Mouse (Mus musculus) liver, embryonic 14.5 days (tissue): ENCODE data around the gene Pxmp2. TPM values are rescaled to one million over a fixed set of nuclear protein-coding genes. Genes with fewer than 3 reads are reported as not detected.

Experiments
- ATAC-seq: fragments of 200-750 bp; cut with Nextera tagmentation; 2 replicates; pipeline ENCODE4 v1.8.0; 2017; ENCODE audit warnings: moderate number of reproducible peaks, mild to moderate bottlenecking, moderate library complexity; ENCODE audit not compliant: insufficient read depth
- DNase-seq, 3 experiments: peaks; one replicate each; pipeline ENCODE4 v3.0.0-alpha.2; 2012 to 2013; ENCODE audit warnings: low read depth in 3 of 3, low spot score in 3 of 3
- H3K27ac ChIP-seq: fragments of 300-500 bp; sonication (generic); 2 replicates; pipeline ENCODE4 v1.5.1; 2014; ENCODE audit warnings: moderate library complexity, mild to moderate bottlenecking, control low read depth, inconsistent platforms
- H3K27me3 ChIP-seq: fragments of 300-500 bp; sonication (generic); 2 replicates; pipeline ENCODE4 v1.6.1; 2014; ENCODE audit warnings: mild to moderate bottlenecking, low read length, moderate library complexity; ENCODE audit not compliant: control insufficient read depth, insufficient read depth
- H3K36me3 ChIP-seq: fragments of 300-500 bp; sonication (generic); replicated peaks from 2 replicates; pipeline ENCODE4 v1.6.1; 2014; ENCODE audit warnings: low read depth; ENCODE audit not compliant: control insufficient read depth, insufficient read depth
- H3K4me1 ChIP-seq, 2 experiments: fragments of 200-500 bp in 1 of 2; fragments of 300-500 bp in 1 of 2; sonication (generic) in 1 of 2; replicated peaks; 2 replicates each; pipeline ENCODE4 v1.6.1; 2012 to 2014; ENCODE audit warnings: antibody characterized with exemption in 1 of 2, inconsistent platforms in 1 of 2, low read length in 1 of 2; ENCODE audit not compliant: control insufficient read depth in 2 of 2, insufficient read depth in 2 of 2
- H3K4me2 ChIP-seq: fragments of 300-500 bp; sonication (generic); 2 replicates; pipeline ENCODE4 v1.6.1; 2014; ENCODE audit warnings: low read depth, mild to moderate bottlenecking, control low read depth, moderate library complexity
- H3K4me3 ChIP-seq, 2 experiments: fragments of 200-500 bp in 1 of 2; fragments of 300-500 bp in 1 of 2; sonication (generic) in 1 of 2; 2 replicates each; pipeline ENCODE4 v1.5.1; 2012 to 2014; ENCODE audit warnings: low read depth in 2 of 2, low read length in 2 of 2, mild to moderate bottlenecking in 2 of 2, control low read depth in 1 of 2, inconsistent platforms in 1 of 2, moderate library complexity in 1 of 2; ENCODE audit not compliant: insufficient read depth in 1 of 2
- H3K9ac ChIP-seq: fragments of 300-500 bp; sonication (generic); replicated peaks from 2 replicates; pipeline ENCODE4 v1.6.1; 2014; ENCODE audit warnings: mild to moderate bottlenecking, control low read depth, moderate library complexity
- H3K9me3 ChIP-seq: fragments of 300-500 bp; sonication (generic); 2 replicates; pipeline ENCODE4 v1.6.1; 2016; ENCODE audit warnings: low read length, mixed read lengths; ENCODE audit not compliant: control insufficient read depth
- CTCF ChIP-seq: IDR thresholded peaks from 2 replicates; pipeline ENCODE4 v1.5.1; 2016; ENCODE audit warnings: antibody characterized with exemption, low read depth, control low read depth
- EP300 ChIP-seq: IDR thresholded peaks from 2 replicates; pipeline ENCODE4 v1.6.1; 2016; ENCODE audit warnings: antibody characterized with exemption, low read depth
- WGBS: fragments of 180-500 bp; shearing (Covaris S2); extraction: QIAGEN DNeasy Blood & Tissue Kit; methylation state at CpG from one replicate; pipeline ENCODE4 v1.1.7; 2014; ENCODE audit not compliant: insufficient replicate concordance; 5-methylcytosine and 5-hydroxymethylcytosine counted together
- polyA plus RNA-seq, 2 experiments: library from polyadenylated mRNA; depleted of rRNA in 1 of 2; stranded (reverse) in 1 of 2; unstranded in 1 of 2; fragments of >200 nt; fragmentation: Nextera tagmentation in 1 of 2; extraction: Ambion mirVana in 1 of 2; gene quantifications; 2 replicates each; pipeline versions ENCODE4 v1.2.1 to v1.2.3; 2012 to 2014

Gene Pxmp2
- polyA plus RNA-seq (2012; rRNA removed) (13.6 and 16.0 TPM in 2 replicates), polyA plus RNA-seq (2014; fragmentation: Nextera tagmentation; extraction: Ambion mirVana) (31.7 and 36.7 TPM in 2 replicates)

DNA sequence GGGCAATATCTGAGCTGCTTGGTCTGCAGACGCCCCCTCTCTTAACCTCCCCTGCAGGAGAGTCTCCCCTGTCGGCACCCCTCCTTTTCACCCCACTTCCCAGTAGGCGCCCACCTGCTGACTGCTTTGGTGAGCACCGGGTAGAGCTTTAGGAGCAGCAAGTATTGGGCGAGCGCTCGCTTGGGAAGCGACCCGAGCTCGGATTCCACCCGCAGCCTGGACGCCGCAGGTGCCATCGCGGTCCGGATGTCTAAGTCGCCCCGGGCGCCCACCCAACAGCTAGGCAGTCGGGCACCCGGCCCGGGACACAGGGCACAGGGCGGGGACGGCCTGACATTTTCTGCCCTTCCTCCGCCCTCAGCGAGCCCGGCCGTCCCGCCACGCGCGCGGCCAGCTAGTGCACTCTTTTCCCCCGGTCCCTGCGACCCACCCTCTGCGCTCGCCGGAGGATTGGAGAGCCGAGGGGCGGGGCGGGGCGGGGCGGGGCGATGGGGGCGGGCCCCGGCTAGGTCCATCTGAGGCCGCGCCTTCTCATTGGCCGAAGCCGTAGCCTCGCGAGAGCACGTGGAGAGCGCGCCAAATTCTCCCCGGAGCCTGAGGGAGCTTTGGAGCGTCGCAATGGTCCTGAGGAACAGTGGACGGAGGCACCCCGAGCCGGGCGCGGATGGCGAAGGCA lies at the start of gene Pxmp2, which contains the start of gene Pole:
Gene Pxmp2, minus strand, starts transcription at position 417 of the 676 bp plus-strand sequence.
Gene Pole, plus strand, starts transcription at position 537 of the 676 bp plus-strand sequence.
- DNase-seq, result peak; percentile 83 to 88 (median 88)
- peak; percentile 98 for ATAC-seq
- H3K9me3 ChIP-seq, result no peaks in the 10 kb centered on the region
- H3K36me3 ChIP-seq, result peaks cover 17% of the 10 kb centered on the region
- WGBS, result 0% methylated on average over 63 of the region's 64 CpGs
- peak within 1 kb of the TSS; percentile 55 for H3K27ac ChIP-seq
- peak within 1 kb of the TSS; percentile 100 for H3K4me2 ChIP-seq
- H3K4me1 ChIP-seq, result peaks cover 8 to 16% of the 10 kb centered on the region in 2 experiments
- H3K27me3 ChIP-seq, result no peaks in the 10 kb centered on the region
- peak within 1 kb of the TSS; percentile 77 for H3K9ac ChIP-seq
- TF ChIP-seq EP300 (no peak; the same call in 1 of the 2 replicates), CTCF (no peak)
- H3K4me3 ChIP-seq, result peak within 1 kb of the TSS; percentile 68 to 93

DNA sequence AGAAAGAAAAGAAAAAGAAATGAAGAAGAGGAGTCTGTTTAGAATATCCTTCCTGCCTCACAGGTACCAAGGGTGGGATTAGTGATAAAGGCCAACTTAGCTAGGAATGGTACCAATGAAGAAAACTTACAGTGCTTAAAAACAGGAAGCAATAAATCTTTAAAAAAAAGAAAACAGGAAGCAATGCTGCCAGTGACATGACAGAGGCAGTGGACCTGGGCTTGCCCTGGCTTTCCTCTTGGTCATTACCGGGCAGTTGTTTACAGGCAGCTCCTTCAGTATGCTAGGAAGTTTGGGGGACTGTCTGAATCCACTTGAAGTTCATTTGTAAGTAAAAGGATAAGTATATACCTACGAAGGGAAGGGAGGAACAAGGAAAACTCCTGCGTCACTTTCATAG lies 44.5 kb upstream of the Pxmp2 start:
- H3K36me3 ChIP-seq, result peaks cover 76% of the 10 kb centered on the region
- no peak for TF ChIP-seq EP300
- no peak for TF ChIP-seq CTCF
- no peak overlapping the region for H3K9ac ChIP-seq
- no peak for DNase-seq
- H3K27me3 ChIP-seq, result no peaks in the 10 kb centered on the region
- no peaks in the 10 kb centered on the region for H3K4me1 ChIP-seq
- H3K4me3 ChIP-seq, result no peak overlapping the region
- 65% methylated on average over 3 of the region's 3 CpGs for WGBS
- H3K4me2 ChIP-seq, result no peak overlapping the region
- ATAC-seq, result no peak
- H3K9me3 ChIP-seq, result no peaks in the 10 kb centered on the region
- no peak overlapping the region for H3K27ac ChIP-seq

DNA sequence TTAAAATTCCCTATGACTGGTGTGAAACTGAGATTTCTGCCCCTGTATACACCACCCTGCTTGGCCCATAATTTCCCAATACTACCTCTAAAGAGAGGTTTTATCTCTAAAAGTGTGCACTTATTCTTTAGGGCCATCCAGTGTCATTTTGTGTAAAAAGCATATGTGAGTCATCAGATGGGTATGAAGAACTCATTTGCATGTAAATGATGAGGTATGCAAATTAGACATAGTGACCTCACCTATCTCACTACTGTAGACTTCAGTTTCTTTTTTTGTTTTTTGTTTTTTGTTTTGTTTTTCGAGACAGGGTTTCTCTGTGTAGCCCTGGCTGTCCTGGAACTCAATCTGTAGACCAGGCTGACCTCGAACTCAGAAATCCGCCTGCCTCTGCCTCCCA lies 27.1 kb upstream of the Pxmp2 start:
- DNase-seq, result no peak
- Histone ChIP-seq H3K27me3 (no peaks in the 10 kb centered on the region), H3K9me3 (no peaks in the 10 kb centered on the region), H3K36me3 (peaks cover 61% of the 10 kb centered on the region), H3K4me1 (no peaks in the 10 kb centered on the region), H3K27ac (no peak overlapping the region), H3K4me2 (no peak overlapping the region), H3K9ac (no peak overlapping the region), H3K4me3 (no peak overlapping the region)
- TF ChIP-seq EP300 (no peak), CTCF (no peak)
- 80% methylated on average over 3 of the region's 3 CpGs for WGBS
- ATAC-seq, result no peak

DNA sequence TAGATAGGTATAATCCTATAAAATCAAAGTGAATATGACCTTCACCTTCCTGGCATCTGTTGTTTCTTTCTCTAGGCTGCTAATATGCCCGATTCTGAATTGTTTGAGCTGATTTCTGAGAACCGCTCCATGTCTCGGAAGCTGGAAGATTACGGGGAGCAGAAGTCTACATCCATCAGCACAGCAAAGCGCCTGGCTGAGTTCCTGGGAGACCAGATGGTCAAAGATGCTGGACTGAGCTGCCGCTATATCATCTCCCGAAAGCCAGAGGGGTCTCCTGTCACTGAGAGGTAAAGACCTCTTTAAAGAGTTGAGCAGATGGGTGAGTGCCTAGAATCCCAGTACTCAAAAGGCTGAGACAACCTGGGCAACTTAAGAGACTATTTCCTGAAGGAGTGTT lies 22.9 kb upstream of the Pxmp2 start:
- Histone ChIP-seq H3K27me3 (no peaks in the 10 kb centered on the region), H3K4me3 (no peak overlapping the region), H3K9me3 (no peaks in the 10 kb centered on the region), H3K4me2 (no peak overlapping the region), H3K36me3 (peaks cover 86% of the 10 kb centered on the region), H3K4me1 (no peaks in the 10 kb centered on the region), H3K27ac (no peak overlapping the region), H3K9ac (no peak overlapping the region)
- no peak for DNase-seq
- ATAC-seq, result no peak
- WGBS, result 86% methylated on average over 7 of the region's 7 CpGs
- no peak for TF ChIP-seq CTCF

DNA sequence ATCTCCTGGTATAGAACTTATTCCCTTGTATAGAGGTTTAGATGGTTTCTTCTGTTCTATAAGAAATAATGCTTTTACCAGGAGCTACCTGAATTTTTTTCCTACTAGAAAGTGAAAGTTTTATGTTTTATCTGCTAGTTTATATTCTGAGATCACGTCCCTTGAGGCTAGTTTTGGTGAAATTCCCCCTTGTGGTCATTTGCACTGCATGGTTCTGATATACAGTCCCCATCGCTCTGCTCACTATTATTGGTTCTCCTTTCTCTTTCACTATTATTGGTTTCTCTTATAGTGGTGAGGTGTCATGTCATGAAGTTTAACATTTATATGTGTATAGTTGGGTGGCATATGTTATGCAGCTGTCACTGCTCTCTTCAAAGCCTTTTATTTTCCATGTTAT lies 14.6 kb upstream of the Pxmp2 start:
- DNase-seq (no peak), ATAC-seq (no peak)
- no peak for TF ChIP-seq CTCF
- no peak for TF ChIP-seq EP300
- no peak overlapping the region for H3K9ac ChIP-seq
- no peak overlapping the region for H3K27ac ChIP-seq
- no peaks in the 10 kb centered on the region for H3K9me3 ChIP-seq
- H3K36me3 ChIP-seq, result peaks cover 84% of the 10 kb centered on the region
- no peaks in the 10 kb centered on the region for H3K4me1 ChIP-seq
- 76% methylated on average over 2 of the region's 2 CpGs for WGBS
- H3K4me2 ChIP-seq, result no peak overlapping the region
- no peaks in the 10 kb centered on the region for H3K27me3 ChIP-seq
- H3K4me3 ChIP-seq, result no peak overlapping the region
